Mouse (Mus musculus) liver, adult 2 months (tissue): ENCODE measurements around the gene Tmem117.

Experiments used
- CTCF ChIP-seq: fragments of 200-500 bp; IDR thresholded peaks from 2 replicates; pipeline ENCODE4 v1.5.1; 2011; ENCODE audit warnings: low read depth, low read length, control low read depth
- POLR2A ChIP-seq: fragments of 200-500 bp; IDR thresholded peaks from 2 replicates; pipeline ENCODE4 v1.6.1; 2011; ENCODE audit warnings: low read length, control low read depth; ENCODE audit not compliant: insufficient read depth; ENCODE audit errors: extremely low read depth

DNA sequence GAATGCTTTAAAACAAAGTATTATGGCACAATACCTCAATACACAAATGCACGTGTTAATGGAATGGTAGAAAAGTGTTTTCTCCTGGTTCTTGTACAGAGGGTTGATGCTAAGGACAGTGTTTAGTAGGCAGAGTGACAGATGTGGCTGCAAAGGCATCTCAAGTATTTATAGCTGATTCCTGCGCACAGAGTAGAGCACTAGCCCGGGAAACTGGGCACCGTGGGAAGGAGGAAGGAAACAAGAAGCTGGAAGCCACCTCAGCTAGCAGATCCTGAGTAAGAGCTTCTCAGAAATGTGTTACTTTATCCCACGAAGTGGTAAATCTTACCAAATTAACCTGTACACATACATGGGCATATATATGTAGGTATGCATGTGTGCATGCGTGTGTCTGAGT, 395.4 kb downstream of the Tmem117 start:
- TF ChIP-seq CTCF = no peak
- no peak for TF ChIP-seq POLR2A
